8 mouse cellular contexts compared by ENCODE assay signal in the genomic region with DNA sequence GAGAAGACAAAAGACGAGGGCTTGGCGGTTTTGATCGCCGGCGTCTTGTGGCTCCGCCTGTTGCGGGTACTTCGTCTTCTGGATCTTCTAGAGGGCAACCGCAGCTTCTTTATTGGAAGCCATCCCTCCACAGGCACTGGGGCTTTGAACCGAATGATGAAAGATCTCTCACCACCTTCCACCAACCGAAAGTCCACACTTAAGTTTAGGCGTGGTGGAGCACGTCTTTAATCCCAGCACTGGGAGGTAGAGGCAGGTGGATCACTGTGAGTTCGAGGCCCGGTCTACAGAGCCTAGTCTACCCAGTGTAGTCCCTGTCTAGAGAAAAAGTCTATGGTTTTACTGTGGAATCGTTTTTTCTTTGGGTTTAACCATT. TPM values are rescaled to one million over a fixed set of nuclear protein-coding genes. Genes with fewer than 3 reads are reported as not detected.
DNase-seq lines count a peak whose midpoint lies in the region; ATAC-seq and TF ChIP-seq lines count a peak whose summit lies in the region.

No protein-coding gene starts in this region.

- peaks cover 20% of the 10 kb centered on the region for H3K36me3 ChIP-seq in heart, embryonic 10.5 days
- H3K36me3 ChIP-seq in E14TG2a.4 (ENCODE audit: insufficient read depth, low read length) (peaks cover 35% of the 10 kb centered on the region), macrophage (ENCODE audit: inconsistent target) (peaks cover 9% of the 10 kb centered on the region)
- peaks cover 9% of the 10 kb centered on the region for H3K36me3 ChIP-seq in forebrain, embryonic 16.5 days (ENCODE audit: control insufficient read depth, insufficient read depth)

- no peak for TF ChIP-seq CTCF in E14TG2a.4 (conservative IDR thresholded peaks at IDR 0.05; ENCODE audit: low read length)

- peak; percentile 72 for ATAC-seq in forebrain, embryonic 16.5 days

- WGBS in heart, embryonic 10.5 days, result 13% methylated on average over 16 of the region's 16 CpGs
- WGBS in forebrain, embryonic 16.5 days, result 12% methylated on average over 16 of the region's 16 CpGs
- WGBS in macrophage (ENCODE audit: missing documents), result 11% methylated on average over 16 of the region's 16 CpGs

- no peaks in the 10 kb centered on the region for H3K9me3 ChIP-seq in heart, embryonic 10.5 days
- H3K9me3 ChIP-seq in E14TG2a.4 (ENCODE audit: low read length), result no peaks in the 10 kb centered on the region
- no peaks in the 10 kb centered on the region for H3K9me3 ChIP-seq in forebrain, embryonic 16.5 days (ENCODE audit: control insufficient read depth, low read length)

- no peak for DNase-seq in heart, embryonic 10.5 days (ENCODE audit: low spot score)
- DNase-seq in heart, postnatal 10 days, result no peak
- DNase-seq in thymus, postnatal 4 days, result no peak
- no peak for DNase-seq in adrenal gland, postnatal 10 days
- no peak for DNase-seq in spleen, adult 18-20 months

- H3K4me2 ChIP-seq in forebrain, embryonic 16.5 days (ENCODE audit: low read length), result peak overlapping the region; percentile 82

- H3K27ac ChIP-seq in heart, embryonic 10.5 days, result peak overlapping the region; percentile 93
- peak overlapping the region; percentile 31; the same call in 1 of the 2 replicates for H3K27ac ChIP-seq in forebrain, embryonic 16.5 days (ENCODE audit: low read length)
- peak overlapping the region; percentile 24; the same call in 1 of the 2 replicates for H3K27ac ChIP-seq in macrophage

- H3K9ac ChIP-seq in forebrain, embryonic 16.5 days (replicated peaks; ENCODE audit: low read depth, low read length), result peak overlapping the region; percentile 79

- peaks cover 3% of the 10 kb centered on the region; the same call in 1 of the 2 replicates for H3K4me1 ChIP-seq in heart, embryonic 10.5 days
- peaks cover 25% of the 10 kb centered on the region for H3K4me1 ChIP-seq in E14TG2a.4 (replicated peaks; ENCODE audit: low read depth, low read length)
- peaks cover 15% of the 10 kb centered on the region for H3K4me1 ChIP-seq in forebrain, embryonic 16.5 days (replicated peaks; ENCODE audit: control insufficient read depth, insufficient read depth, low read length)

- H3K79me2 ChIP-seq in macrophage (ENCODE audit: inconsistent target), result peaks cover 30% of the 10 kb centered on the region; the same call in 1 of the 2 replicates

- no peaks in the 10 kb centered on the region for H3K27me3 ChIP-seq in heart, embryonic 10.5 days (ENCODE audit: insufficient read depth, poor library complexity, severe bottlenecking)
- H3K27me3 ChIP-seq in E14TG2a.4 (ENCODE audit: insufficient read depth, low read length), result no peaks in the 10 kb centered on the region
- H3K27me3 ChIP-seq in forebrain, embryonic 16.5 days (replicated peaks; ENCODE audit: control insufficient read depth, insufficient read depth, low read length), result no peaks in the 10 kb centered on the region

- H3K4me3 ChIP-seq in heart, embryonic 10.5 days, result peak overlapping the region; percentile 90
- peak overlapping the region; percentile 95 for H3K4me3 ChIP-seq in E14TG2a.4 (replicated peaks; ENCODE audit: low read length)
- peak overlapping the region; percentile 66 for H3K4me3 ChIP-seq in forebrain, embryonic 16.5 days (replicated peaks; ENCODE audit: low read length)
- peak overlapping the region; percentile 95 for H3K4me3 ChIP-seq in macrophage (ENCODE audit: inconsistent target)

- intact Hi-C loops in heart, postnatal 10 days (cut with DNase I), result loop anchor here (1.0 to 2.0 kb wide), 3 partner anchors 17 to 395 kb away; a partner anchor contains a TSS

RNA-seq across cellular contexts. Expression of a gene that starts 0.4 kb away (rescaled TPM):
- polyA plus RNA-seq in heart, embryonic 10.5 days (2016; fragmentation: Nextera tagmentation; extraction: Ambion mirVana), result 6.8 and 7.8 TPM in 2 replicates
- 1 to 10 TPM; 8.0 to 8.9 TPM for total RNA-seq in heart, postnatal 10 days (2021)
- 6.6 and 6.8 TPM in 2 replicates for polyA plus RNA-seq in forebrain, embryonic 16.5 days (2015; fragmentation: Nextera tagmentation; extraction: Ambion mirVana)
- 10 to 100 TPM in 20 of 26 experiments, 1 to 10 TPM in 6; 4.2 to 33.7 (median 13.3) TPM for total RNA-seq in macrophage (2018; cell fraction: chromatin; rRNA removed)
- 10 to 100 TPM in 3 of 26 experiments, 1 to 10 TPM in 23; 7.2 to 10.5 (median 9.2) TPM for total RNA-seq in macrophage (2018; cell fraction: cytosol; rRNA removed)
- 10 to 100 TPM in 13 of 26 experiments, 1 to 10 TPM in 13; 5.3 to 19.6 (median 10.0) TPM for total RNA-seq in macrophage (2018; cell fraction: nucleus; rRNA removed)
- 7.1 to 16.4 TPM (median 12.1 TPM) in 3 replicates for polyA plus RNA-seq in macrophage (2018)
- 10 to 100 TPM; 12.5 TPM for total RNA-seq in adrenal gland, postnatal 10 days (2021)

RNA-seq across cellular contexts. Expression of a gene that starts 17.0 kb away (rescaled TPM):
- polyA plus RNA-seq in heart, embryonic 10.5 days (2016; fragmentation: Nextera tagmentation; extraction: Ambion mirVana), result 1.6 and 2.1 TPM in 2 replicates
- total RNA-seq in heart, postnatal 10 days (2021), result 1 to 10 TPM; 6.8 to 6.9 TPM
- 4.8 and 5.1 TPM in 2 replicates for polyA plus RNA-seq in forebrain, embryonic 16.5 days (2015; fragmentation: Nextera tagmentation; extraction: Ambion mirVana)
- total RNA-seq in macrophage (2018; cell fraction: chromatin; rRNA removed), result 10 to 100 TPM in 9 of 26 experiments, 1 to 10 TPM in 17; 1.9 to 17.9 (median 8.0) TPM
- 1 to 10 TPM; 2.6 to 9.5 (median 4.9) TPM for total RNA-seq in macrophage (2018; cell fraction: cytosol; rRNA removed)
- total RNA-seq in macrophage (2018; cell fraction: nucleus; rRNA removed), result 10 to 100 TPM in 8 of 26 experiments, 1 to 10 TPM in 18; 2.7 to 14.9 (median 7.3) TPM
- polyA plus RNA-seq in macrophage (2018), result 5.4 to 6.1 TPM (median 5.5 TPM) in 3 replicates
- total RNA-seq in adrenal gland, postnatal 10 days (2021), result 1 to 10 TPM; 9.5 to 9.6 TPM

Comparison
In these comparisons a context has a peak if more than half of its experiments do, and no peak if none do; other contexts are left out.
1. H3K27ac ChIP-seq: peak in every context shown above with its lines; median percentile 93 in heart, embryonic 10.5 days; 31 in forebrain, embryonic 16.5 days; 24 in macrophage.